Mouse (Mus musculus): ENCODE measurements around the gene Cdkn1a. TPM values are rescaled to one million over a fixed set of nuclear protein-coding genes. Genes with fewer than 3 reads are reported as not detected.

The Cdkn1a gene
- polyA plus RNA-seq, 1 experiment = 7.6 TPM

- Histone ChIP-seq H3K27ac (ENCODE audit: insufficient read depth, low read length) (no peak overlapping the region), H3K27me3 (ENCODE audit: control insufficient read depth, insufficient read depth, low read length) (no peaks in the 10 kb centered on the region), H3K4me1 (ENCODE audit: control insufficient read depth, insufficient read depth, insufficient read length) (no peaks in the 10 kb centered on the region), H3K36me3 (ENCODE audit: control insufficient read depth, insufficient read depth, low read length) (no peaks in the 10 kb centered on the region), H3K4me3 (ENCODE audit: extremely low read depth, insufficient read depth, insufficient read length) (no peak overlapping the region)
- no peak for DNase-seq (ENCODE audit: low read depth in 1 of 2, low spot score in 2 of 2)
- 82% methylated on average over 6 of the region's 6 CpGs for WGBS
- no peak for TF ChIP-seq POLR2A (IDR thresholded peaks at IDR 0.05; ENCODE audit: low read depth, low read length)
- no peak for TF ChIP-seq CTCF (IDR thresholded peaks at IDR 0.05; ENCODE audit: extremely low read depth, insufficient read depth, insufficient read length, insufficient replicate concordance)
Measured at GRCm38 (mm10) chr17:29123578-29124174, 32.9 kb downstream of the Cdkn1a start.

- TF ChIP-seq CTCF (IDR thresholded peaks at IDR 0.05; ENCODE audit: extremely low read depth, insufficient read depth, insufficient read length, insufficient replicate concordance) (no peak), POLR2A (IDR thresholded peaks at IDR 0.05; ENCODE audit: low read depth, low read length) (no peak)
- DNase-seq (ENCODE audit: low read depth in 1 of 2, low spot score in 2 of 2) = no peak
- Histone ChIP-seq H3K4me1 (ENCODE audit: control insufficient read depth, insufficient read depth, insufficient read length) (no peaks in the 10 kb centered on the region), H3K27me3 (ENCODE audit: control insufficient read depth, insufficient read depth, low read length) (no peaks in the 10 kb centered on the region), H3K27ac (ENCODE audit: insufficient read depth, low read length) (no peak overlapping the region), H3K36me3 (ENCODE audit: control insufficient read depth, insufficient read depth, low read length) (no peaks in the 10 kb centered on the region), H3K4me3 (ENCODE audit: extremely low read depth, insufficient read depth, insufficient read length) (no peak overlapping the region)
- WGBS = 92% methylated on average over 3 of the region's 3 CpGs
Measured at GRCm38 (mm10) chr17:29126561-29126960, 35.8 kb downstream of the Cdkn1a start.

- no peak for DNase-seq (ENCODE audit: low read depth in 1 of 2, low spot score in 2 of 2)
- Histone ChIP-seq H3K4me1 (ENCODE audit: control insufficient read depth, insufficient read depth, insufficient read length) (peaks cover 4% of the 10 kb centered on the region; the same call in 1 of the 2 replicates), H3K36me3 (ENCODE audit: control insufficient read depth, insufficient read depth, low read length) (no peaks in the 10 kb centered on the region), H3K4me3 (ENCODE audit: extremely low read depth, insufficient read depth, insufficient read length) (no peak overlapping the region), H3K27me3 (ENCODE audit: control insufficient read depth, insufficient read depth, low read length) (no peaks in the 10 kb centered on the region), H3K27ac (ENCODE audit: insufficient read depth, low read length) (no peak overlapping the region)
- TF ChIP-seq POLR2A (IDR thresholded peaks at IDR 0.05; ENCODE audit: low read depth, low read length) = no peak
- TF ChIP-seq CTCF (IDR thresholded peaks at IDR 0.05; ENCODE audit: extremely low read depth, insufficient read depth, insufficient read length, insufficient replicate concordance) = no peak
- 62% methylated on average over 5 of the region's 5 CpGs for WGBS
Measured at GRCm38 (mm10) chr17:29129341-29129740, 38.6 kb downstream of the Cdkn1a start.

GRCm38 (mm10) chr17:29135066-29135465, 44.3 kb downstream of the Cdkn1a start:
- Histone ChIP-seq H3K4me3 (ENCODE audit: extremely low read depth, insufficient read depth, insufficient read length) (no peak overlapping the region), H3K36me3 (ENCODE audit: control insufficient read depth, insufficient read depth, low read length) (no peaks in the 10 kb centered on the region), H3K27me3 (ENCODE audit: control insufficient read depth, insufficient read depth, low read length) (no peaks in the 10 kb centered on the region), H3K27ac (ENCODE audit: insufficient read depth, low read length) (no peak overlapping the region), H3K4me1 (ENCODE audit: control insufficient read depth, insufficient read depth, insufficient read length) (peaks cover 4% of the 10 kb centered on the region; the same call in 1 of the 2 replicates)
- TF ChIP-seq POLR2A (IDR thresholded peaks at IDR 0.05; ENCODE audit: low read depth, low read length) = no peak
- no peak for TF ChIP-seq CTCF (IDR thresholded peaks at IDR 0.05; ENCODE audit: extremely low read depth, insufficient read depth, insufficient read length, insufficient replicate concordance)
- no peak for DNase-seq (ENCODE audit: low read depth in 1 of 2, low spot score in 2 of 2)
- whole genome bisulfite sequencing = 41% methylated on average over 5 of the region's 5 CpGs

- no peak for DNase-seq (ENCODE audit: low read depth in 1 of 2, low spot score in 2 of 2)
- no peaks in the 10 kb centered on the region for H3K36me3 ChIP-seq (ENCODE audit: control insufficient read depth, insufficient read depth, low read length)
- H3K4me3 ChIP-seq (ENCODE audit: extremely low read depth, insufficient read depth, insufficient read length) = no peak overlapping the region
- TF ChIP-seq POLR2A (IDR thresholded peaks at IDR 0.05; ENCODE audit: low read depth, low read length) = no peak
- TF ChIP-seq CTCF (IDR thresholded peaks at IDR 0.05; ENCODE audit: extremely low read depth, insufficient read depth, insufficient read length, insufficient replicate concordance) = no peak
- WGBS = 82% methylated on average over 6 of the region's 6 CpGs
- H3K27me3 ChIP-seq (ENCODE audit: control insufficient read depth, insufficient read depth, low read length) = no peaks in the 10 kb centered on the region
- H3K4me1 ChIP-seq (ENCODE audit: control insufficient read depth, insufficient read depth, insufficient read length) = peaks cover 4% of the 10 kb centered on the region; the same call in 1 of the 2 replicates
- no peak overlapping the region for H3K27ac ChIP-seq (ENCODE audit: insufficient read depth, low read length)
Measured at GRCm38 (mm10) chr17:29136236-29136635, 45.5 kb downstream of the Cdkn1a start.

GRCm38 (mm10) chr17:29137906-29138305, 47.1 kb downstream of the Cdkn1a start:
- H3K4me1 ChIP-seq (ENCODE audit: control insufficient read depth, insufficient read depth, insufficient read length) = peaks cover 4% of the 10 kb centered on the region; the same call in 1 of the 2 replicates
- no peak overlapping the region for H3K4me3 ChIP-seq (ENCODE audit: extremely low read depth, insufficient read depth, insufficient read length)
- DNase-seq (ENCODE audit: low read depth in 1 of 2, low spot score in 2 of 2) = no peak
- H3K36me3 ChIP-seq (ENCODE audit: control insufficient read depth, insufficient read depth, low read length) = no peaks in the 10 kb centered on the region
- H3K27me3 ChIP-seq (ENCODE audit: control insufficient read depth, insufficient read depth, low read length) = no peaks in the 10 kb centered on the region
- no peak overlapping the region for H3K27ac ChIP-seq (ENCODE audit: insufficient read depth, low read length)
- 93% methylated on average over 7 of the region's 7 CpGs for WGBS
- TF ChIP-seq CTCF (IDR thresholded peaks at IDR 0.05; ENCODE audit: extremely low read depth, insufficient read depth, insufficient read length, insufficient replicate concordance) (no peak), POLR2A (IDR thresholded peaks at IDR 0.05; ENCODE audit: low read depth, low read length) (no peak)

GRCm38 (mm10) chr17:29141577-29141976, 50.8 kb downstream of the Cdkn1a start:
- WGBS = 77% methylated on average over 3 of the region's 3 CpGs

More at GRCm38 (mm10) chr17:29141577-29141976, 50.8 kb downstream of the Cdkn1a start:
- Histone ChIP-seq H3K27ac (ENCODE audit: insufficient read depth, low read length) (no peak overlapping the region), H3K4me3 (ENCODE audit: extremely low read depth, insufficient read depth, insufficient read length) (no peak overlapping the region), H3K4me1 (ENCODE audit: control insufficient read depth, insufficient read depth, insufficient read length) (peaks cover 22% of the 10 kb centered on the region; the same call in 1 of the 2 replicates), H3K27me3 (ENCODE audit: control insufficient read depth, insufficient read depth, low read length) (no peaks in the 10 kb centered on the region), H3K36me3 (ENCODE audit: control insufficient read depth, insufficient read depth, low read length) (no peaks in the 10 kb centered on the region)
- no peak for TF ChIP-seq CTCF (IDR thresholded peaks at IDR 0.05; ENCODE audit: extremely low read depth, insufficient read depth, insufficient read length, insufficient replicate concordance)
- TF ChIP-seq POLR2A (IDR thresholded peaks at IDR 0.05; ENCODE audit: low read depth, low read length) = no peak
- DNase-seq (ENCODE audit: low read depth in 1 of 2, low spot score in 2 of 2) = no peak

Data from spleen, adult 2 months (tissue).